Mouse (Mus musculus): ENCODE measurements around the gene Tada2b. TPM values are rescaled to one million over a fixed set of nuclear protein-coding genes. Genes with fewer than 3 reads are reported as not detected.
A peak's percentile ranks its signal among the peaks of the same experiment; 100 is the strongest.

Gene Tada2b
- polyA plus RNA-seq, 1 experiment from 2014 or later: 2.2 TPM

DNA sequence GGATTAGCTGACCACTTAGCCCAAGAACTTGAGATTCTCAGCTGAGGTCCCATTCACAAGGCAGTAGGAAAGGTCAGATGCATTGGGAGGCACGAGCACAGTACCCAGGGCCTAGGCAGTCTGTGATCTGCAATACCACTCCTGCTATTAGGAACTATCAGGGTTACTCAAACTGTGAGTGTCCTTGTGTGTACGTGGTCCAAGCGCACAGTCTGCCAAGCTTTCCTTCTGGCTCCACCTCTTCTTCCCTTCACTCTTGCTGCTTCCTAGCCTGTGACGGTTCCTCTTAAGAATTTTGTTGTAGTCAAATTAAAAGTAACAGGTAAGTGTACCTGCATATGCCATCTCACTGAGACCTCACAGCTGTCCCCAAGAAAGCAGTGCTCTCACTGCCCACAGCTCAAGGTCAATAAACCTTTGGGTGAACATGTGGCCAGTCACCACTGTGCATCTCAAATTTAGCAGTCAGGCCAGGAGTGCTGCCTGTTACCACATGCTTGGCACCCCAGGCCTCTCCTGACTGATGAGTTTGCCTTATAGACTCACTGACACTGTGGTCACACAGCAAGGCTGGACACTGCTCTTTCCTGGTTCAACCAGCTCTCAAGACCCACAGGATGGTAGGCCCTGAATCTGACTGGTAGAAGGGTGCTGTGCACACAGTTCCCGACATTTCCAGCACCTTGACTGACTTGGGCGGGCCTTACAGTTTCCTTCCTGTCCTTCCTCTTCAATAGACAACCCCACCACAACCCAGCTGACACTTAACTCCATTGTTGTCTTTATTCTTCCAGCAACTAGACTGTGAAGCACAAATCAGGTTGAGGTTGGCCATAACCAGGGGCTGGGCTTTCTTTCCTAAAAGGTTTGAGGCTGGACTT is 5.3 kb downstream of the Tada2b start:
- no peak overlapping the region for H3K4me3 ChIP-seq
- no peak for ATAC-seq (ENCODE audit: low FRiP score, low read depth)
- H3K27ac ChIP-seq: no peak overlapping the region
- peaks cover 20% of the 10 kb centered on the region for H3K4me1 ChIP-seq
- peaks cover 30% of the 10 kb centered on the region for H3K36me3 ChIP-seq
- 94% methylated on average over 6 of the region's 6 CpGs for WGBS
- no peak overlapping the region for H3K4me2 ChIP-seq (replicated peaks)
- H3K9ac ChIP-seq: no peak overlapping the region
- H3K9me3 ChIP-seq: no peaks in the 10 kb centered on the region
- no peaks in the 10 kb centered on the region for H3K27me3 ChIP-seq

DNA sequence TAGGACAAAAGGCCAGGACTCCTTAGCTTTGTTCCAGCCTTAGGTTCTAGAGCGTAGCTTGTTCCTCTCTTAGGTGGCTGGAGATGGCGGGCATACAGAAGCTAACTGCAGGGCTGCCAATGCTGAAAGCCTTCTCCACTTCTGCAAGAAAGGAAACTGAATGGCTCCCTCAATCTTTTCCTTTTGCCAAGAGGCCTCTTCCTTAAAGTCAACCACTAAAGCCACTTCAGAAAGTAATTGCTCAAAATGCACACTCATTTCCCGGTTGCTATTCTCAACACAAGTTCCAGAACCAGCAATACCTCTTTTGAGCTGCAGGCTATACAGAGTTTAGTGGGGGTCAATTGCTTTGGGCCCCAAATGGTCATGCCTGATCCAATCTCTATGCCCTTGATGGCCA is 6.6 kb downstream of the Tada2b start:
- Histone ChIP-seq H3K4me3 (no peak overlapping the region), H3K27me3 (no peaks in the 10 kb centered on the region), H3K4me1 (peaks cover 11% of the 10 kb centered on the region), H3K36me3 (peaks cover 40% of the 10 kb centered on the region), H3K4me2 (replicated peaks) (no peak overlapping the region), H3K9ac (no peak overlapping the region), H3K27ac (no peak overlapping the region), H3K9me3 (no peaks in the 10 kb centered on the region)
- ATAC-seq (ENCODE audit: low FRiP score, low read depth): no peak
- WGBS: 82% methylated on average over 3 of the region's 3 CpGs

- no peak overlapping the region for H3K9ac ChIP-seq
- H3K9me3 ChIP-seq: no peaks in the 10 kb centered on the region
- no peak overlapping the region for H3K4me2 ChIP-seq (replicated peaks)
- 84% methylated on average over 5 of the region's 5 CpGs for WGBS
- peaks cover 67% of the 10 kb centered on the region for H3K36me3 ChIP-seq
- no peak overlapping the region for H3K4me3 ChIP-seq
- H3K27me3 ChIP-seq: no peaks in the 10 kb centered on the region
- H3K27ac ChIP-seq: no peak overlapping the region
- H3K4me1 ChIP-seq: no peaks in the 10 kb centered on the region
- no peak; the same call in 1 of the 2 replicates for ATAC-seq (ENCODE audit: low FRiP score, low read depth)
Observed at GRCm38 (mm10) chr5:36474283-36474682, 9.8 kb downstream of the Tada2b start.

- H3K4me3 ChIP-seq: no peak overlapping the region
- H3K4me1 ChIP-seq: no peaks in the 10 kb centered on the region
- H3K27me3 ChIP-seq: no peaks in the 10 kb centered on the region
- no peaks in the 10 kb centered on the region for H3K9me3 ChIP-seq
- WGBS: 89% methylated on average over 4 of the region's 4 CpGs
- ATAC-seq (ENCODE audit: low FRiP score, low read depth): no peak
- H3K36me3 ChIP-seq: peaks cover 79% of the 10 kb centered on the region
- no peak overlapping the region for H3K4me2 ChIP-seq (replicated peaks)
- no peak overlapping the region for H3K27ac ChIP-seq
- no peak overlapping the region for H3K9ac ChIP-seq
Observed at GRCm38 (mm10) chr5:36472876-36473655, 11.0 kb downstream of the Tada2b start.

- Histone ChIP-seq H3K27me3 (no peaks in the 10 kb centered on the region), H3K4me2 (replicated peaks) (no peak overlapping the region), H3K4me1 (peaks cover 4% of the 10 kb centered on the region), H3K36me3 (peaks cover 71% of the 10 kb centered on the region), H3K9me3 (no peaks in the 10 kb centered on the region), H3K4me3 (no peak overlapping the region), H3K27ac (no peak overlapping the region), H3K9ac (no peak overlapping the region)
- no peak for ATAC-seq (ENCODE audit: low FRiP score, low read depth)
- 95% methylated on average over 8 of the region's 8 CpGs for WGBS
Observed at GRCm38 (mm10) chr5:36471206-36471605, 12.9 kb downstream of the Tada2b start.

- no peak for ATAC-seq (ENCODE audit: low FRiP score, low read depth)
- Histone ChIP-seq H3K36me3 (peaks cover 28% of the 10 kb centered on the region), H3K4me3 (peak overlapping the region; percentile 99), H3K27ac (no peak overlapping the region), H3K9ac (peak overlapping the region; percentile 91), H3K27me3 (no peaks in the 10 kb centered on the region), H3K9me3 (no peaks in the 10 kb centered on the region), H3K4me2 (replicated peaks) (peak overlapping the region; percentile 99), H3K4me1 (peaks cover 18% of the 10 kb centered on the region)
- 33% methylated on average over 8 of the region's 8 CpGs for WGBS
Observed at GRCm38 (mm10) chr5:36465889-36466288, 18.2 kb downstream of the Tada2b start.

DNA sequence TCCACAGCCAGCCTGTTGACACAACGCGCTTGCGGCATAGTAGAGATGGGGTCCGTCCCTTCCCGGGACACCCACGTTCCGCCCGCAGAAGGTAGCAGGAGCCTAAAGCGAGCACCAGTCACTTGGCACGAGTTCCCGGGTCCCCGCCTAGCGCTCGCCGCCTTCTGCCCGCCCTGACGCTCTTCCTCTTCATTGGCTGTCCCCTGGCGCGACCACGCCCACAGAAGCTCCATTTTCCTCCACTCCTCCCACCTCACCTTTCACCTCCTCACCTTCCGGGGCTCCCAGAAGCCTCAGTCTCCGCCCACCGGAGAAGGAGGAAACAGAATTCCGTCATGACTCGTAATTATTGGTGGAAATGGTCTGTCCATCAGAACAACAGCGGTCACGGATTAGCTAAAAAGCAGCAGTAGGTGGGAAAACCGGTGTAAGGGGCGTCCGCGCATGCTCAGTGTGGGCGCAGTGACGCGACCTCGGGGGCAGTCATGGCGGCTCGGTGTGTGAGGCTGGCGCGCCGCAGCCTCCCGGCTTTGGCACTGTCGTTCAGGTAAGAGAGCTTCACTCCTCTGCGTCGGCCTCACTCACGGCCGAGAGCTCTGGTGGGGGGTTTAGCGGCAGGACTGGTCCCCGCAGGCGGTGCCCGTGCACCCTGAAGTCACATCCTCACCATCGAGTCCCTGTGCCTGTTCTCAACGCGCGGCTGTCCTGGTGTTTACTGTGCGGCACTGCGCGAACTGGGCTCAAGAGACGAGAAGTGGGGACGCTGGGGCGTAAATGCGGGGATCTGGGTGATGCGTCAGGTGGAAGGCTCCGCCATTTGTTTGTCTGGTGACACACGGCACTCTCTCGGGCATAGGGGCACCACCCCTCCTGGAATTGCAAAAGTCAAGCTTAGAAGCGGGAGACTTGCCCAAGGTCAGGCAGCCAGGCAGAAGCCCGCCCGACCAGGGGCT is 19.1 kb downstream of the Tada2b start, which contains the start of gene Grpel1:
Gene Grpel1, plus strand, starts transcription at position 290 of the 953 bp plus-strand sequence.
- H3K4me2 ChIP-seq (replicated peaks): peak within 1 kb of the TSS; percentile 99
- no peaks in the 10 kb centered on the region for H3K9me3 ChIP-seq
- peaks cover 19% of the 10 kb centered on the region for H3K36me3 ChIP-seq
- peak; percentile 97 for ATAC-seq (ENCODE audit: low FRiP score, low read depth)
- under 1% methylated on average over 68 of the region's 68 CpGs for WGBS
- peak within 1 kb of the TSS; percentile 72 for H3K27ac ChIP-seq
- H3K4me1 ChIP-seq: peaks cover 18% of the 10 kb centered on the region
- no peaks in the 10 kb centered on the region for H3K27me3 ChIP-seq
- peak within 1 kb of the TSS; percentile 99 for H3K4me3 ChIP-seq
- H3K9ac ChIP-seq: peak within 1 kb of the TSS; percentile 91

GRCm38 (mm10) chr5:36463391-36463790 is 20.7 kb downstream of the Tada2b start:
- no peak overlapping the region for H3K27ac ChIP-seq

DNA sequence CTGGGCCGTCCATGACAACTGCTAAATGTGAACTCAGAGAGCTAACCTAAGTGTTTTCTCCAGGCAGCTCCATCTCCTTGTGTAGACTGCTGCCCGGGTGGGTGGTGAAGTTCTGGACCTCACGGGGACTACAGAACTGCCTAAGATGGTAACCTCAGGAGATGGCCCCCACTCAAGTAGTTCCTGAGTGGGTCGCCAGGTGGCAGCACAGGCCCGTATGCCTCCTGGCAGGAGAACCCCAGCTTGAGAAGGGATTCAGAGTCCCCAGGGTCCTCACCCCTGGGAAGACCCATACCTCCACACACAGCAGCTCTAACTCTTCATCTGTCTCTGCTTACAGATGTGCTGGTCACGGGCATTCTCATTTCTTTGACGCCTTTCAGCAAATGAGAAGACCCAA is 21.3 kb downstream of the Tada2b start:
- H3K36me3 ChIP-seq: no peaks in the 10 kb centered on the region
- 16% methylated on average over 7 of the region's 7 CpGs for WGBS

More at GRCm38 (mm10) chr5:36463391-36463790, 20.7 kb downstream of the Tada2b start:
- H3K36me3 ChIP-seq: 0 out of 2 replicates have a peak, but pooled peaks cover 3% of the 10 kb centered on the region
- no peak overlapping the region for H3K4me3 ChIP-seq
- no peak for ATAC-seq (ENCODE audit: low FRiP score, low read depth)
- peaks cover 18% of the 10 kb centered on the region for H3K4me1 ChIP-seq
- H3K9me3 ChIP-seq: no peaks in the 10 kb centered on the region
- 52% methylated on average over 5 of the region's 5 CpGs for WGBS
- H3K9ac ChIP-seq: no peak overlapping the region
- H3K27me3 ChIP-seq: no peaks in the 10 kb centered on the region
- no peak overlapping the region for H3K4me2 ChIP-seq (replicated peaks)

GRCm38 (mm10) chr5:36461231-36461630 is 22.9 kb downstream of the Tada2b start:
- no peaks in the 10 kb centered on the region for H3K9me3 ChIP-seq
- no peak overlapping the region for H3K27ac ChIP-seq
- no peak overlapping the region for H3K4me3 ChIP-seq
- H3K4me1 ChIP-seq: peaks cover 14% of the 10 kb centered on the region
- no peaks in the 10 kb centered on the region for H3K36me3 ChIP-seq
- no peak overlapping the region for H3K4me2 ChIP-seq (replicated peaks)
- 0 out of 2 replicates have a peak overlapping the region, but pooled peaks have one; percentile 25 for H3K9ac ChIP-seq
- 0 out of 2 replicates have a peak, but pooled peaks cover 4% of the 10 kb centered on the region for H3K27me3 ChIP-seq
- no peak for ATAC-seq (ENCODE audit: low FRiP score, low read depth)
- WGBS: 68% methylated on average over 2 of the region's 2 CpGs

More for the DNA sequence above, 21.3 kb downstream of the Tada2b start:
- Histone ChIP-seq H3K4me1 (peaks cover 18% of the 10 kb centered on the region), H3K27me3 (no peaks in the 10 kb centered on the region), H3K4me3 (no peak overlapping the region), H3K27ac (no peak overlapping the region), H3K9ac (no peak overlapping the region), H3K4me2 (replicated peaks) (no peak overlapping the region), H3K9me3 (no peaks in the 10 kb centered on the region)
- no peak for ATAC-seq (ENCODE audit: low FRiP score, low read depth)

DNA sequence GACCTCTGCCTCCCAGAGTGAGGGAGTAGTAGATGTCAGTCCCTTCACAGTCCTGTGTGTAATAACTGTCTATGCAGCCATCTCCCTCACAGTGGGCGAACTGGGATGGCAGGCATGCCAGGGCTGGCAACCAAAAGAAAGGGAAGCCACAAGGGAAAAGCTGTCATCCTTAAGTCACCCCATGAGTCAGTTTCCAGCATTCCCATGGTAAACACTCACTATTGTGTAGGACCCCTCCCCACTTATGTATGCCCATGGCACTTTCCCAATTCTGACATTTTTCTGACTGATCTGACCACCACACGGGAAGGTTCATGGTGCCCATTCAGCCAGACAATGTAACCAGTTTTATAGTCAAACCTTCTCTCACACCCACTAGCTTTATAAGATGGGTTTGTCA is 23.4 kb downstream of the Tada2b start:
- no peak for ATAC-seq (ENCODE audit: low FRiP score, low read depth)
- H3K9me3 ChIP-seq: no peaks in the 10 kb centered on the region
- WGBS: 89% methylated on average over 2 of the region's 2 CpGs
- H3K9ac ChIP-seq: no peak overlapping the region
- peaks cover 9% of the 10 kb centered on the region for H3K4me1 ChIP-seq
- H3K4me2 ChIP-seq (replicated peaks): no peak overlapping the region
- H3K27ac ChIP-seq: no peak overlapping the region
- no peak overlapping the region for H3K4me3 ChIP-seq
- H3K27me3 ChIP-seq: peaks cover 4% of the 10 kb centered on the region; the same call in 1 of the 2 replicates
- H3K36me3 ChIP-seq: no peaks in the 10 kb centered on the region

Measured in limb, embryonic 13.5 days (tissue).